Mouse (Mus musculus) layer of hippocampus, postnatal 10 days (tissue): ENCODE measurements at regions not wholly inside any gene's neighbourhood (a gene's known extent, or its start where the extent isn't known, plus 50 kb on each side); places are given as distances from the start of the nearest gene placed in this dataset.

ENCODE experiments used
- DNase-seq, 2 experiments: peaks; one replicate each; pipeline ENCODE4 v3.0.0; 2021; ENCODE audit warnings: low spot score in 2 of 2

- DNase-seq: no peak
Measured at GRCm38 (mm10) chr13:37562652-37563051, 215.5 kb upstream of the Rreb1 start.

- DNase-seq: no peak
Measured at GRCm38 (mm10) chr13:37569051-37569450, 209.1 kb upstream of the Rreb1 start.

GRCm38 (mm10) chr13:37569486-37569885, 208.7 kb upstream of the Rreb1 start:
- DNase-seq: no peak

GRCm38 (mm10) chr13:37572983-37573382, 205.2 kb upstream of the Rreb1 start:
- no peak for DNase-seq

DNA sequence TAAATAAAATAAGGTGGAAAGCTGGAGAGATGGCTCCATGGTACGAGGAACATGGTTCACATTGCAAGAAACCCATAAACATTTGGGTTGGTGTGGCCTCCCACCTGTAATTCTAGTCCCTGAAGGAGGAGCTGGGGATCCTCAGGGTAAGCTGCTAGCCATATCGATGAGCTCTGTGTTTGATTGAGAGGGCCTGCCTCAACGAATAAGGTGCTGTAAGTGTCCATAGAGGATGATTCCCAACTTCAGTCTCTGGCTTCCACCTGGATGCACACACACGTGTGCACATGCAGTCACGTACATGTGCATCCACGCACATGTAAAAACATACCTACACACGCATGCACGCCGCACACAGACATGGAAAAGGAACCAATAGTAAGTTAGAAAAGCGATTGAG, 199.0 kb upstream of the Rreb1 start:
- no peak for DNase-seq

DNA sequence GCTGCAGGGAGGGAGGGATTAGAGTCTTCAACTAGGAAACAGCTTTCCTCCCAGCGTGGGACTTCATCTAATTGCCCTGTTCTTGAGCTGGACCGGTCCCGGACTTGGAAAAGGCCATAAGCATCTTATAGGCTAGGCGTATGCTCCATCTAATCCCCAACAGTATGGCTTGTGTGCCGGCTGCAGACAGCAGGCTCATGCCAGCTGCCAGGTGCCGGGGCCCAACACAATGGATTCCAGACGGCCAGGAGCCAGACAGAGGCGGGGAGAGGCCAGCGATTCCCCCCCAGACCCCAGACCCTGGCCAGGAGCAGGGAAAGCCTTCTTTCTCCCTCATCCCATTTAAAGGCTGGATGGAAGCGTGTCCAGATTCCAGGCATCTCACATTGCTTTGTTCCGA, 198.4 kb upstream of the Rreb1 start:
- peak; percentile 45 to 46 for DNase-seq

DNA sequence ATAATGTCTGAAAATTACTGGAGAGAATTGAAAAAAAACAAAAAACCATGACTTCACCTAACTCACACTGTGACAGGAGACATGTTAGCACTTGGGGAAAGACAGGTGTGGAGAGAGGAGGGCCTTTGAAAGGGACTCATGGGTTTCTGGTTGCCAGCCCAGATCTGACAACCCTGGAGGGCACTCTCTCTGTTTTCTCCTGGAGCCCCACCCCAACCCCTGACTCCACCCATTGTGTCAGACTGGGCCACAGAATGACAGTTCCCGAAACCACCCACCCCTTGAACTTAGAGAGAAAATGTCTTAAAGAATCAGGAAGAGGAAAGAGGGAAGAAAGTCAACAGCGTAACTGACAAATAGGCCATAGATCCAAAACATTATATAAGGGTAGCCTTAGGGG, 197.4 kb upstream of the Rreb1 start:
- no peak for DNase-seq

DNA sequence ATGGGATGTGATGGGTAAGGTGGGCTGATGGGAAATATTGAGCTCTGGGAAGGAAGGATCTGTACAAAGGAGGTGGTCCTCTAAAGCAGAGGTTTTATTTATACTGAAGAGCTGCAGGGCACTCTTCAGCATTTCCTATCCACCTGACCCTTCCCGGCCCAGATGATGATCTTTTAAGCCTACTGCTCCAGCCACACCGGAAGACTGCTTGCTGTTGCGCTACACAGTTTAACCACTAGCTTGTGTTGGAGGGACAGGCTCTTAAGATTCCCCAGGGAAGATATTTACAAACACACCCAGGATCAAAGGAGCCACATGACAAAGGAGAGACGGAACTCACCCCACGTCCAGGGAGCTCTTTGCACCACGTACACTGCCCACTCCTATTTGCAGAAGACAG, 196.8 kb upstream of the Rreb1 start:
- DNase-seq: no peak

DNA sequence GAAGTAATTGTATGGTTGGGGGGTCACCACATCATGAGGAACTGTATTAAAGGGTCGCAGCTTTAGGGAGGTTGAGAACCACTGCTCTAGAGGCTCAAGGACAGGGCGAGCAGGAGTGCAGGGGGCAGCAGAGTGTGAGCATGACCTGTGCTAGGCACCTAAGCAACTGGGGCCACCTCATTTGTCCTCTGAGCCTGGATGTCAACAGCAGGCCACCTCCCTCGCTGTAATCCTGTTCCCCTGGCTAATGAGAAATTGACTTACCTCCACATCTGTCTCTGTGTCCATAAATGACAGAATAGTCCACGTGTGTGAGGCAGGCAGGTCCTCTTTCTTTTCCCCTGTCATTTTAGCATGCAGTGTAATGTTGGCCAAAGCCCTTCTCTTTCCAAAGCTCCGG, 192.7 kb upstream of the Rreb1 start:
- no peak for DNase-seq

DNA sequence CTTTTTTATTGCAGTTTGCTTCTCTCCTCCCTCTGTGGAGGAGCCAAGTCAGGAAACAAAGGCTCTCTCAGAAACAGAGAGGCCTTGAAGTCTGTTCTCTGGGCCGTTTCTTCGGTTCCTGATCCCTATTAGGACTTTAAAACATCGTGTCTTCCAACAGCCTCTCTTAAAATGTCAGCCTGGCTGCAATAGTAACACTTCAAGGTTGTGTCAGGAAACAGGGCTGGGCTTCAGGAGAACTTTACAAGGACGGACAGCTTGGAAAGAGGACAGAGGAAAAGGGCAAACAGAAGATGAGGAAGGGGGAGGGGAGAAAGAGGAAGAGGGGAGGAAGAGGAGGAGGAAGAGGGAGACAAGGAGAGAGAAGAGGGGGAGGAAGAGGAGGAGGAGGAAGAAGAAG, 191.7 kb upstream of the Rreb1 start:
- no peak for DNase-seq

DNA sequence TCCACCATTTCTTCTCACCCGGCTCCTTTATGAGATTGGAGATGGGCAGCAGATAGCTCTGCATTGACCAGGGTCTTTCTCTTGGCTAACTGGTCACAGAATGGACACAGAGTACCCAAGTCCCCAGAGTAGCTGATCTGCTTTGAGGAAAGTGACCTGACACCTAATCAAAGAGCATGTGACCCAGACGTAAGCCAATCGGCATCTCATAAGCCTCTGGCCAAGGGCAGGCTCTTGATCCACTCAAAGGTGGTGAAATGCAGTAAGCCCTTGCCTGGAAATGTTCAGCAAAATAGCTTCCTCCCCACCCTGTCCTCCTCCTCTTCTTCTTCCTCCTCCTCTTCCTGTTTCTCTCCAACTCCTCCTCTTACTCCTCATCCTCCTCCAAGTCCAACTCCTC, 190.3 kb upstream of the Rreb1 start:
- DNase-seq: no peak

- no peak for DNase-seq
Measured at GRCm38 (mm10) chr13:37588528-37589176, 189.5 kb upstream of the Rreb1 start.

DNA sequence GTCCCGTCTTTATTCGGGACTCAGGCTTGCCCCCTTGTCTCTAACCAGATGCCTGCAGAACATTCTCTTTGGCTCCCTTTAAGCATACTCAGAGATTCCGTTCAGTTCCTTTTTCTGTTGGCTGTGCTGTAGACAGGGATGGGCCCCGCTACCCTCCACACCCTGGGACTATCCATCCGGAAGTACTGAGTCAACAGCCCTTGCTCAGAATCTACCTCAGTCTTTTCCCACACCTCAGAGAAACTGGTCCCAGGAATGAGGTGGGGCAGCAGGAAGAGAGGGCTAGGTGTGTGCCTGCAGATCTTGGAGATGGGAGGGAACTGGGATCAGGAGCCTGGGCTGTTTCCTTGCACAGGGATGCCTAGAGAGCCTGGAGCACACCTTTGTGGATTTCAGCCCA, 186.1 kb upstream of the Rreb1 start:
- no peak for DNase-seq

- DNase-seq: no peak
Measured at GRCm38 (mm10) chr13:37595196-37595595, 183.0 kb upstream of the Rreb1 start.

DNA sequence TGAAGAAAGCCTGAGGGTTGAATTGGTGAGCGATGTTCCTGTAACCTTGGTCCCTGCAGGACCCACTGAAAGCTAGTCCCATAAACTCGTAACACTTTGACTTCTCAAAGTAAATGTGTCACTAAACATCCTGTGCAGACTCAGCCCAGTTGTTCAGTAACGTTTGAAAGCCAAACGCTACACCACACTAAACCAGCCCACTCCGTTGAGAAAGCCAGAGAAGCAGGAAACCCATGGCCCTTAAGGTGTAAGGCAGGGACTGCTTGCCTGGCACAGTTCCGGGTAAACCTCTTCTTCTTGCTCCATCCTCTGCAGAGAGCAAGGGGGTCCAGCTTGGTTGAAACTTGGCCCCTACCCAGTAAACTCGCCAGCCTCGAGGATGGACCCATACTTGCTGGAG, 180.6 kb upstream of the Rreb1 start:
- no peak for DNase-seq

DNA sequence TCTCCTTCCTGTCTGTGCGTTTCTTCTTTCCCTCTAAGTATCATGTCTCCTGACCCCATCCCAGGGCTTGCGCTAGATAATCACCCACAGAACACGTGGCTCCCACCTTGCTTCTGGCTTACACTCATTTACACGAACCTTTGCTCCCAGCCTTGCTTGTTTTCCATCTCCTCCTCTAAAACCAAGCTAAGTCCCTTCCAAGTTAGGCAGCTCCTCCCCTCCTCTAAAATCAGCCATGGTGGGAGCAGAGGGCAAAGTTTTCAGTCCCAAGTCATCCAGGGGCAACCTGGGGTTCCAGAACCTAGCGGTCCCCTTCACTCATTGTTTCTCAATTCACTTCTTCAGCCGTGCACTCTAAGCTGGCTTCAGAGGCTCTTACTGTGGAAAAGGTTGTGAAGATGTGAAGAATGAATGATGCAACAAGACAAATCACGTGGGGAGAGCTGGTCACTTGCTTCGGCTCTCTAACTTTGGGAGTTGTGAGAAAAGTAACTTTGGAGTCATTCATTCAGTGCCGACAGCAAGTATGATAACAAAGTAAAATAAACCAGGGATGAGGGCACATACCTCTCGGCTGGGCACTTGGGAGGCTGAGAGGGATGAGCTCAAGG, 179.9 kb upstream of the Rreb1 start:
- DNase-seq: no peak

- DNase-seq: no peak
Measured at GRCm38 (mm10) chr13:37599679-37600078, 178.5 kb upstream of the Rreb1 start.

GRCm38 (mm10) chr13:37600172-37600571, 178.0 kb upstream of the Rreb1 start:
- DNase-seq: no peak

DNA sequence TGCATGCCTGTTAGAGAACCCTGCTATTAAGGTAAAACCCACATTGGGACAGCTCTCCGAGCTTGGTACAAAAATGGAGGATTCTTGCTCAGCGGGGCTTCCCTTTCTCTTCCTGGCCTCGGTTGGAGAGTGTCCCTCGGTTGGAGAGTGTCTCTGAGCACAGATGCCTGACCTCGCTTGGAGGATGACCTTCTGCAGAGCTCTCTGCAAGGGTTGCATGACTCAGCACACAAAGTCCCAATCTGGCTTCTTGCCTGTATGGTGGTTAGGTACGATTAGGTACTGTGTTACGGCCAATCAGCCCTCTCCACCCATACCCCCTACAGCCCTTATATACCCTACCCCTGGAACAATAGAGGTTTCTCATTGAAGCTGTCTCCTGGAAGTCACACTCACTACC, 177.1 kb upstream of the Rreb1 start:
- DNase-seq: no peak

DNA sequence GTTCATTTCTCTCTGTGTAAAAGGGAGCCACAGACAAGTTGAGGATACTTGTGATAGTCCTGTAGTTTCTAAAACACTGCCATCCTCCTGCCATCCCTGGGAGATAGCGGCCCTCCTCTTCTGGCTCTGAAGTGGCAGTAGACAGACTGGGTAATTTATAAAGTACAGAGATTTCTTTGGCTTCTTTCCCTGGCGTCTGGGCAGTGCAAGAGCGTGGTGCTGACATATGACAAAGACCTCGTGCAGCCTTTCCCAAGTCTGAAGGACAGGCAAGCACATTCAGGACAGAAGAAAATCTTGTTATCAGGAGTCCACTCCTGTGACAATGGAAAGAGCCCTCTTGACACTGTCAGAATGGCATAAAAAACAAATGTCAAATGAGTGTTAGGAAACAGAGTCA, 175.9 kb upstream of the Rreb1 start:
- no peak for DNase-seq

DNA sequence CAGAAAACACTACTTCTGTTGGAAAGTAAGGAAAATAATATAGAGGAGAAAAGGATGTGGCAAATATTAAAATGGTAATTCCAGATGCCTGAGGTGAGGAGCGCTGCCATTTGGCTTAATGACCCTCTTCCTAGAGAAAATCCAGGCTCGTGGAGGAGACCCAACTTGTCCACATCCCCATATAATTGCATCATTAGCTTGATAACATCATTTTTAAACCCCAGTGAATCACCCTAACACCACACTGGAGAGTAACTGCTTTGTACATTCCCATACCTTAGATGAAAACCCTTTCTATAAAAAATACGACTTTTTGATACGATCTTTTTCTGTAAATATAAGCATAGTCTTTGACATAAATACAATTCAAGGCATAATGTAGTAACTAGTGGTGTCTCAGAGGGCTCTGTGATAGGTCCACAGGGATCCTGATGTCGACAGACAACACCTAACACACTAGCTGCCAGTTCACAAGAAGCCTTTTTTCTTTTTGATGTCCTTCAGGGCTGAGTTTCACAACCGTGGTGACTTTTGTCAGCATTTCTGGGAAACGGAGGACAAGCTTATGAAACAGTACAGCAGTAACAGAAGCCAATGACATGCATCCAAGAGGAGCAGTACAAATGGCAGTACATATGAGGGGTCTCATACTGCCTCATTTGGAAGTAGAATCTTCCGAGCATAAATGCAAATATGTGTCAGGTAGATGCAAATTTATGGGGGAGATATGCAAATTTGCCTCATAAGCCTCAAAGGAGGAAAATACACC, 174.8 kb upstream of the Rreb1 start:
- no peak for DNase-seq

- no peak for DNase-seq
Measured at GRCm38 (mm10) chr13:37606250-37606649, 171.9 kb upstream of the Rreb1 start.

- DNase-seq: no peak
Measured at GRCm38 (mm10) chr13:37609085-37609484, 169.1 kb upstream of the Rreb1 start.
